Mouse (Mus musculus): ENCODE data around the gene Med13l. TPM values are rescaled to one million over a fixed set of nuclear protein-coding genes. Genes with fewer than 3 reads are reported as not detected.

The Med13l gene
- polyA plus RNA-seq, 1 experiment from 2014 or later, result 10.2 TPM

DNA sequence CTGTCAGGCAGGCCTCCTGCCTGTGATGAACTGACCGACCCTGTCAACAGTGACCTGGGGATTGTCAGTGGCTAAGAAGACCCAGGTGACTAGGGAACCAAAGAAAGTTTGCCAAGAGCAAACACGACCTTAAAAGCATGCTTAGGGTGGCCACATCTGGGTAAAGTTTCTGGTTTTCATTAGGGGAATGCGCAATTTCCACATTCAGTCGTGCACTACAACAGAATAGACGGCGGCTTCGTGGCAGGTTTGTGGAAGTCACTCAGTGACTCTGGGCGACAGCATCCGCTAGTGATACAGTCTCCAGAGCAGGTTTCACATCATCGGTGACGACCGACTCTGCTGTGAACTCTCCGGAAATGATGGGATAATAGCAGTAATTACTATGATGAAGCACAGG lies 34.0 kb upstream of the Med13l start:
- WGBS, result 81% methylated on average over 13 of the region's 13 CpGs
- ATAC-seq (replicated peaks; ENCODE audit: low FRiP score), result no peak
- no peak overlapping the region for H3K27ac ChIP-seq
- no peak overlapping the region for H3K9ac ChIP-seq
- no peak overlapping the region for H3K4me3 ChIP-seq (replicated peaks)
- H3K4me2 ChIP-seq, result no peak overlapping the region
- H3K27me3 ChIP-seq, result no peaks in the 10 kb centered on the region
- H3K4me1 ChIP-seq, result no peaks in the 10 kb centered on the region
- no peaks in the 10 kb centered on the region for H3K36me3 ChIP-seq
- no peaks in the 10 kb centered on the region for H3K9me3 ChIP-seq (replicated peaks)

GRCm38 (mm10) chr5:118529241-118529640 lies 31.2 kb upstream of the Med13l start:
- no peak for ATAC-seq (replicated peaks; ENCODE audit: low FRiP score)
- 33% methylated on average over 7 of the region's 7 CpGs for WGBS
- no peak overlapping the region for H3K4me2 ChIP-seq
- H3K4me1 ChIP-seq, result peaks cover 10% of the 10 kb centered on the region
- no peak overlapping the region for H3K27ac ChIP-seq
- no peak overlapping the region for H3K4me3 ChIP-seq (replicated peaks)
- no peaks in the 10 kb centered on the region for H3K36me3 ChIP-seq
- peaks cover 6% of the 10 kb centered on the region; the same call in 1 of the 2 replicates for H3K27me3 ChIP-seq
- no peaks in the 10 kb centered on the region for H3K9me3 ChIP-seq (replicated peaks)
- H3K9ac ChIP-seq, result no peak overlapping the region

DNA sequence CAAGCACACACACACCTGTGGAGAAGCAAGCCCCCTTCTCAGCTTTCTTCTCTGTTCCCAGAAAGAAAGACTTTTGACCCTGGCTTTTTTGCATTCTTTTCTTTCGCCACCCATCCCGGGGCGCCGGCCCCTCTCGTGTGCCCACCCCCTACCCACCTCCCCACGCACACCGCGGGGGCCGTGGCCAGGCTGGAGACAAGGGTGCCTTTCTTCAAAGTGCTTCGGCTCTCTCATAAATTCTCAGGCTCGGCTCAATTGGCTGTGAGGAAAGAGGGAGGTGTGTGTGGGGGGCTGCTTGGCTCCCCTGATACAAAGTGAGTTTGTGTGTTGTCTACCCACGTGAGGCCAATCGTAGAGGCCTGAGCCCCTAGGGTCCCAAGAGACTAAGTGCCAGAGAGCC lies 28.4 kb upstream of the Med13l start:
- Histone ChIP-seq H3K9me3 (replicated peaks) (no peaks in the 10 kb centered on the region), H3K27me3 (peaks cover 13% of the 10 kb centered on the region; the same call in 1 of the 2 replicates), H3K4me2 (peak overlapping the region; percentile 5; the same call in 1 of the 2 replicates), H3K4me1 (peaks cover 23% of the 10 kb centered on the region), H3K9ac (no peak overlapping the region), H3K4me3 (replicated peaks) (no peak overlapping the region), H3K27ac (no peak overlapping the region), H3K36me3 (no peaks in the 10 kb centered on the region)
- ATAC-seq (replicated peaks; ENCODE audit: low FRiP score), result no peak
- WGBS, result 7% methylated on average over 13 of the region's 13 CpGs

- H3K9me3 ChIP-seq (replicated peaks), result no peaks in the 10 kb centered on the region
- no peaks in the 10 kb centered on the region for H3K36me3 ChIP-seq
- no peak overlapping the region for H3K9ac ChIP-seq
- H3K4me3 ChIP-seq (replicated peaks), result no peak overlapping the region
- peaks cover 27% of the 10 kb centered on the region for H3K4me1 ChIP-seq
- H3K27ac ChIP-seq, result no peak overlapping the region
- no peak for ATAC-seq (replicated peaks; ENCODE audit: low FRiP score)
- WGBS, result 58% methylated on average over 14 of the region's 15 CpGs
- H3K4me2 ChIP-seq, result no peak overlapping the region
- peaks cover 13% of the 10 kb centered on the region; the same call in 1 of the 2 replicates for H3K27me3 ChIP-seq
Observed at GRCm38 (mm10) chr5:118532659-118533058, 27.8 kb upstream of the Med13l start.

DNA sequence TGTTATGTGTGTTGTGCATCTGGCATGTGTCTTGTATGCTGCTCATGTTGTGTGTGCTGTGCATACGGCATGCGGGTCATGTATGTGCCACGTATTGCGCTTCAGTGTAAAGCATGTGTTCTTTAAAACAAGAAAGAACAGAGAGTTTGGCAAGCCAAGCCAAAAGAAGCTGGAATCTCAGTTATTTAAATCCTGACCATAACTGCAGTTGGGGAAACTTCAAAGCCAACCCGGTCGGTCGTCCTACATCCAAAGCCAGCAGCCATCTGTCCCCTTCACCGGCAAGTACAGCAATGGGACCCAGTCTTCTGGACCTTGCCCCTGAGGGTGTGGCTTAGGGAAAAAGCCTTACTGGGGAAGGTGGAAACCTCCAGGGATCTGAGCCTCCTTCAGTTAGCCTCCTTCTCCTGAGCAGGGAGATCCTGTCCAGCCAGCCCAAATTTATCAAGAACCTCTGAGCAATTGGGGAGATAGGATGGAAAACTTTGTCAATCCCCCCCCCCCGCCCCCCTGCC lies 26.0 kb upstream of the Med13l start:
- Histone ChIP-seq H3K4me3 (replicated peaks) (no peak overlapping the region), H3K4me1 (peaks cover 36% of the 10 kb centered on the region), H3K36me3 (no peaks in the 10 kb centered on the region), H3K27me3 (peaks cover 13% of the 10 kb centered on the region; the same call in 1 of the 2 replicates), H3K27ac (0 out of 2 replicates have a peak overlapping the region, but pooled peaks have one; percentile 9), H3K4me2 (no peak overlapping the region), H3K9me3 (replicated peaks) (no peaks in the 10 kb centered on the region), H3K9ac (no peak overlapping the region)
- ATAC-seq (replicated peaks; ENCODE audit: low FRiP score), result no peak
- whole genome bisulfite sequencing, result 54% methylated on average over 9 of the region's 9 CpGs

DNA sequence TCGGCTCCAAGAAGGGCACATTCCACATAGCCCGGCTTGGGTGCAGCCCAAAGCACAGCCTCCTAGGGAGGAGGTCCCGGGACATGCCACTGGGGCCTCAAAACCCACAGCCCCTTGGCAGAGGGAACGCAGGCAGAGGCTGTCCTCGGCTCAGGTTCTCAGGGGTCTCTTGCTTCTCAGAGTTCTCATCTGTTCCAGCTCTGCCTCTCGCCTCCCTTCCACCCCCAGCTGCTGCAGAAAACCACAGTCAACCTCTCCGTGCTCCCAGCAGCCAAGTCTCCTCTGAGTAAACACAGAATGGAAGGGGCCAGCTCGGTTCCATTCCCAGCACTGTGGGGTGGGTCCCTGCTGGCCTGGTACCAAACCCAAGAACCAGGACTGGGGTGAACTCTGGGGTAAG lies 25.3 kb upstream of the Med13l start:
- Histone ChIP-seq H3K27me3 (peaks cover 13% of the 10 kb centered on the region; the same call in 1 of the 2 replicates), H3K4me1 (peaks cover 38% of the 10 kb centered on the region), H3K36me3 (no peaks in the 10 kb centered on the region), H3K9ac (no peak overlapping the region), H3K4me3 (replicated peaks) (no peak overlapping the region), H3K27ac (peak overlapping the region; percentile 47), H3K4me2 (no peak overlapping the region), H3K9me3 (replicated peaks) (no peaks in the 10 kb centered on the region)
- WGBS, result 42% methylated on average over 8 of the region's 8 CpGs
- ATAC-seq (replicated peaks; ENCODE audit: low FRiP score), result no peak

GRCm38 (mm10) chr5:118538487-118538886 lies 22.0 kb upstream of the Med13l start:
- peak overlapping the region; percentile 19 for H3K27ac ChIP-seq
- H3K9ac ChIP-seq, result no peak overlapping the region
- H3K27me3 ChIP-seq, result peaks cover 11% of the 10 kb centered on the region; the same call in 1 of the 2 replicates
- H3K4me2 ChIP-seq, result no peak overlapping the region
- peaks cover 5% of the 10 kb centered on the region; the same call in 1 of the 2 replicates for H3K9me3 ChIP-seq (replicated peaks)
- no peak overlapping the region for H3K4me3 ChIP-seq (replicated peaks)
- WGBS, result 16% methylated on average over 5 of the region's 5 CpGs
- ATAC-seq (replicated peaks; ENCODE audit: low FRiP score), result no peak
- H3K4me1 ChIP-seq, result peaks cover 30% of the 10 kb centered on the region
- H3K36me3 ChIP-seq, result no peaks in the 10 kb centered on the region

DNA sequence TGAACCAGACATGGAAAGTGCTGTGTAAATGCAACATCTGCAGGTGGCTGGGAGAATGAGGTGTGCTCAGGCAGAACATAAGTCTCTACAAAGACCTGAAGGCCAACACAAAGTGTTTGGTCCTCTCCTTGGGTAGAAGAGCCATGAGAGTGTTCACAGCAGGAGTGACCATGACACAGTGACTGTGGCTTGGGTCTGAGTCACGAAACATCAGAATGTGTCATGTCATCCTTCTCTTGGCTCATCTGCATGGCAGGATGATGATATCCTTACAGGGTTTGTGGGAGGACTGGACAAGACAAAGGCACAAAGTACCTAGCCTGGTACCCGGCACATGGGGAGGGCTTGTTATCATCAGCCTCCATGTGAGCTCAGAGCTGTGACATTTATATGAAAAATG lies 16.7 kb upstream of the Med13l start:
- no peak overlapping the region for H3K4me2 ChIP-seq
- WGBS, result 90% methylated on average over 2 of the region's 2 CpGs
- no peak overlapping the region for H3K4me3 ChIP-seq (replicated peaks)
- no peaks in the 10 kb centered on the region for H3K36me3 ChIP-seq
- H3K9ac ChIP-seq, result no peak overlapping the region
- no peaks in the 10 kb centered on the region for H3K27me3 ChIP-seq
- H3K27ac ChIP-seq, result no peak overlapping the region
- H3K4me1 ChIP-seq, result 0 out of 2 replicates have a peak, but pooled peaks cover 4% of the 10 kb centered on the region
- peaks cover 5% of the 10 kb centered on the region; the same call in 1 of the 2 replicates for H3K9me3 ChIP-seq (replicated peaks)
- no peak for ATAC-seq (replicated peaks; ENCODE audit: low FRiP score)

DNA sequence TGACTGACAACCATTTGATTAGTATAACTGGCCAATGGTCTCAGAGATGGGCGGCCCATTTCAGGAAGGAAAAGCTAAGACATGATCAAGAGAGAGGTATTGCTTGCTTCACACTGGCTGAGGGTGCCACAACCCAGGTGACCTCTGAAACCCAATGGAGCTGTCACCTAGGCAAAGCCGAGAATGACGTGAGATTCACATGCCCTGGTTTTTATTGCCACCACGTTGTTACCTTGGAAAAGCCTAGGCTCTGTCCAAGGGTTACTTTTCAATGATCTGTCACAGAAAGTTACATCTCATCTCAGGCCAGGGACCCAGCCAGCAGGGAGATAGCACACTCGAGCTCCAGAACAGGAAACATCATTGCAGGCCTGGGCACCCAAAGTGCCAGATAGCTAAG lies 10.0 kb upstream of the Med13l start:
- WGBS, result 66% methylated on average over 5 of the region's 5 CpGs
- Histone ChIP-seq H3K9me3 (replicated peaks) (no peaks in the 10 kb centered on the region), H3K27ac (no peak overlapping the region), H3K9ac (no peak overlapping the region), H3K4me2 (no peak overlapping the region), H3K4me3 (replicated peaks) (no peak overlapping the region), H3K27me3 (0 out of 2 replicates have a peak, but pooled peaks cover 2% of the 10 kb centered on the region), H3K36me3 (no peaks in the 10 kb centered on the region), H3K4me1 (no peaks in the 10 kb centered on the region)
- ATAC-seq (replicated peaks; ENCODE audit: low FRiP score), result no peak

GRCm38 (mm10) chr5:118553290-118553689 lies 7.2 kb upstream of the Med13l start:
- H3K9ac ChIP-seq, result no peak overlapping the region
- no peaks in the 10 kb centered on the region for H3K9me3 ChIP-seq (replicated peaks)
- no peak overlapping the region for H3K27ac ChIP-seq
- no peak for ATAC-seq (replicated peaks; ENCODE audit: low FRiP score)
- H3K27me3 ChIP-seq, result peaks cover 20% of the 10 kb centered on the region
- H3K4me1 ChIP-seq, result peaks cover 4% of the 10 kb centered on the region; the same call in 1 of the 2 replicates
- H3K4me2 ChIP-seq, result no peak overlapping the region
- H3K36me3 ChIP-seq, result no peaks in the 10 kb centered on the region
- no peak overlapping the region for H3K4me3 ChIP-seq (replicated peaks)

GRCm38 (mm10) chr5:118555305-118555704 lies 5.2 kb upstream of the Med13l start:
- Histone ChIP-seq H3K4me1 (peaks cover 12% of the 10 kb centered on the region), H3K4me3 (replicated peaks) (no peak overlapping the region), H3K4me2 (no peak overlapping the region), H3K36me3 (no peaks in the 10 kb centered on the region), H3K9me3 (replicated peaks) (no peaks in the 10 kb centered on the region), H3K27me3 (peaks cover 28% of the 10 kb centered on the region), H3K27ac (no peak overlapping the region), H3K9ac (no peak overlapping the region)
- no peak for ATAC-seq (replicated peaks; ENCODE audit: low FRiP score)
- WGBS, result 98% methylated on average over 4 of the region's 4 CpGs

- Histone ChIP-seq H3K27me3 (peaks cover 28% of the 10 kb centered on the region), H3K9me3 (replicated peaks) (no peaks in the 10 kb centered on the region), H3K4me2 (no peak overlapping the region), H3K36me3 (no peaks in the 10 kb centered on the region), H3K4me3 (replicated peaks) (no peak overlapping the region), H3K9ac (no peak overlapping the region), H3K27ac (no peak overlapping the region), H3K4me1 (peaks cover 14% of the 10 kb centered on the region)
- no peak for ATAC-seq (replicated peaks; ENCODE audit: low FRiP score)
- 36% methylated on average over 12 of the region's 12 CpGs for WGBS
Observed at GRCm38 (mm10) chr5:118556387-118556937, 4.0 kb upstream of the Med13l start.

Data from kidney, embryonic 15.5 days (tissue).